Mouse (Mus musculus) cerebellum, adult 2 months (tissue): ENCODE results near the gene Gjc3.

Source experiments
- CTCF ChIP-seq: fragments of 200-500 bp; IDR thresholded peaks from 2 replicates; pipeline ENCODE4 v1.5.1; 2011; ENCODE audit warnings: low read depth, mild to moderate bottlenecking, control low read depth, low read length, moderate library complexity, borderline replicate concordance; ENCODE audit not compliant: insufficient read depth
- POLR2A ChIP-seq: fragments of 200-500 bp; IDR thresholded peaks from 2 replicates; pipeline ENCODE4 v1.6.1; 2011; ENCODE audit warnings: low read length, control low read depth, borderline replicate concordance; ENCODE audit not compliant: insufficient read depth

DNA sequence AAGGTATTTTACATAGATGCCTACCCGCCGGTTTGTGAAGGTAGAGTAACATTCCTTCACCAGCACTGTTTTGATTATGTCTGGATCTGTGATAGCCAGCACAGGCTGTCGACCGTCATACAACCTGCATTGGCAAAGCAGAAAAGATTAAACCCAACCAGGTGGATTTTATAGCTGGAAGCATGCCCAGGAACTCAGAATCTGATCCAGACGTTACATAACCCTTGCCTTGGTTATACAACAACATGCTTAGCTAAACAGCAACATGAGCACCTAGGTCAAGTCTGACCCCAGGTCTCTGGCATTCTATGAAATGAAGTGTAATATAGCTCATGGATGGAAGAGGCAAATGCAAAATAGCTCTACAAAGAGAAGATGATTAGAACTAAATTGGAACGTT, 47.3 kb downstream of the Gjc3 start:
- TF ChIP-seq CTCF (no peak), POLR2A (no peak)
